Mouse (Mus musculus) stomach, embryonic 14.5 days (tissue): ENCODE measurements around the gene Tubd1. TPM values are rescaled to one million over a fixed set of nuclear protein-coding genes. Genes with fewer than 3 reads are reported as not detected.
A peak's percentile ranks its signal among the peaks of the same experiment; 100 is the strongest.

Source experiments
- ATAC-seq: fragments of 200-750 bp; cut with Nextera tagmentation; 2 replicates; pipeline ENCODE4 v1.8.0; 2017; ENCODE audit warnings: low read depth, moderate TSS enrichment; ENCODE audit not compliant: insufficient number of reproducible peaks, insufficient read depth, low FRiP score
- H3K27ac ChIP-seq: fragments of 300-500 bp; sonication (generic); 2 replicates; pipeline ENCODE4 v1.5.1; 2014; ENCODE audit warnings: mild to moderate bottlenecking, low read length, moderate library complexity, mixed read lengths
- H3K27me3 ChIP-seq: fragments of 300-500 bp; sonication (generic); 2 replicates; pipeline ENCODE4 v1.6.1; 2014; ENCODE audit warnings: low read length, control low read depth, mixed read lengths; ENCODE audit not compliant: control insufficient read depth, insufficient read depth
- H3K36me3 ChIP-seq: fragments of 300-500 bp; sonication (generic); 2 replicates; pipeline ENCODE4 v1.6.1; 2014; ENCODE audit warnings: mild to moderate bottlenecking, control low read depth, low read length, moderate library complexity, mixed read lengths; ENCODE audit not compliant: control insufficient read depth, insufficient read depth
- H3K4me1 ChIP-seq: fragments of 300-500 bp; sonication (generic); 2 replicates; pipeline ENCODE4 v1.6.1; 2014; ENCODE audit warnings: low read length, control low read depth, mixed read lengths; ENCODE audit not compliant: control insufficient read depth, insufficient read depth
- H3K4me2 ChIP-seq: fragments of 300-500 bp; sonication (generic); replicated peaks from 2 replicates; pipeline ENCODE4 v1.6.1; 2014; ENCODE audit warnings: low read depth, low read length, control low read depth
- H3K4me3 ChIP-seq: fragments of 300-500 bp; sonication (generic); 2 replicates; pipeline ENCODE4 v1.5.1; 2014; ENCODE audit warnings: low read depth, low read length, control low read depth
- H3K9ac ChIP-seq: fragments of 300-500 bp; sonication (generic); replicated peaks from 2 replicates; pipeline ENCODE4 v1.6.1; 2014; ENCODE audit warnings: low read depth, mild to moderate bottlenecking, control low read depth, low read length, moderate library complexity, mixed read lengths
- H3K9me3 ChIP-seq: fragments of 300-500 bp; sonication (generic); 2 replicates; pipeline ENCODE4 v1.6.1; 2016; ENCODE audit warnings: low read depth, low read length, control low read depth; ENCODE audit not compliant: control insufficient read depth
- WGBS: fragments of 180-500 bp; shearing (Covaris S2); extraction: QIAGEN DNeasy Blood & Tissue Kit; methylation state at CpG from one replicate; pipeline ENCODE4 v1.1.7; 2014; 5-methylcytosine and 5-hydroxymethylcytosine counted together
- microRNA counts: library from miRNA; unstranded; fragments of <30 nt; microRNA quantifications from one replicate; lab custom pipeline; 2016
- microRNA-seq: library from miRNA; unstranded; fragments of <30 nt; microRNA quantifications from one replicate; pipeline ENCODE4, GENCODE M21; 2016
- polyA plus RNA-seq: library from polyadenylated mRNA; unstranded; fragments of >200 nt; fragmentation: Nextera tagmentation; extraction: Ambion mirVana; gene quantifications from 2 replicates; pipeline ENCODE4 v1.2.1, GENCODE M21; 2014

Tubd1 gene
- polyA plus RNA-seq, 1 experiment from 2014 or later, result 9.9 TPM

GRCm38 (mm10) chr11:86614607-86615006 lies 69.8 kb downstream of the Tubd1 start:
- H3K9ac ChIP-seq, result no peak overlapping the region
- no peaks in the 10 kb centered on the region for H3K4me1 ChIP-seq
- WGBS, result 63% methylated on average over 5 of the region's 5 CpGs
- H3K4me2 ChIP-seq, result no peak overlapping the region
- H3K27ac ChIP-seq, result no peak overlapping the region
- no peak overlapping the region for H3K4me3 ChIP-seq
- no peak for ATAC-seq
- no peaks in the 10 kb centered on the region for H3K27me3 ChIP-seq
- no peaks in the 10 kb centered on the region; the same call in 1 of the 2 replicates for H3K36me3 ChIP-seq
- no peaks in the 10 kb centered on the region for H3K9me3 ChIP-seq

MicroRNAs within 50 kb of the gene (microRNA counts, 519-probe panel; counts per million panel counts)
- 4,051 counts per million, percentile 79 among the panel's probes with 10 or more counts for microRNA mmu-miR-21 (lab: Ali Mortazavi, UCI)

Small RNA genes within 50 kb of the gene (microRNA-seq; reads per million reads assigned to microRNA genes)
- gene Mir21a, result 17,719 reads per million, percentile 96 among the genes with 10 or more reads in this experiment

Other genes with a start within 250 kb of the Tubd1 start
- 15.3 and 16.6 TPM in 2 replicates for gene Med13, start 187.4 kb upstream of the Tubd1 start, polyA plus RNA-seq
- 52.4 and 54.2 TPM in 2 replicates for gene Rnft1, start 60.3 kb upstream of the Tubd1 start, polyA plus RNA-seq
- gene Rps6kb1, start 186 bp upstream of the Tubd1 start, polyA plus RNA-seq, result 60.3 and 60.8 TPM in 2 replicates
- 145 and 157 TPM in 2 replicates for gene Vmp1, start 138.8 kb downstream of the Tubd1 start, polyA plus RNA-seq
- gene Ptrh2, start 139.0 kb downstream of the Tubd1 start, polyA plus RNA-seq, result 36.1 and 37.6 TPM in 2 replicates
- gene Cltc, start 212.6 kb downstream of the Tubd1 start, polyA plus RNA-seq, result 175 and 182 TPM in 2 replicates